Mouse (Mus musculus): ENCODE measurements around the gene Btbd19. TPM values are rescaled to one million over a fixed set of nuclear protein-coding genes. Genes with fewer than 3 reads are reported as not detected.

Gene Btbd19
- polyA plus RNA-seq, 1 experiment from 2014 or later, result 3.5 TPM

GRCm38 (mm10) chr4:117113237-117113636, 12.3 kb downstream of the Btbd19 start:
- H3K9ac ChIP-seq (ENCODE audit: low read depth, low read length), result no peak overlapping the region
- no peaks in the 10 kb centered on the region for H3K4me1 ChIP-seq (replicated peaks; ENCODE audit: control insufficient read depth, insufficient read depth, low read length)
- no peak overlapping the region for H3K27ac ChIP-seq (ENCODE audit: low read depth, low read length)
- H3K27me3 ChIP-seq (replicated peaks; ENCODE audit: control insufficient read depth, insufficient read depth, low read length), result no peaks in the 10 kb centered on the region
- ATAC-seq, result no peak
- H3K4me3 ChIP-seq (ENCODE audit: low read depth, low read length), result no peak overlapping the region
- peaks cover 8% of the 10 kb centered on the region; the same call in 1 of the 2 replicates for H3K36me3 ChIP-seq (ENCODE audit: control insufficient read depth, insufficient read depth)
- H3K4me2 ChIP-seq (replicated peaks; ENCODE audit: low read depth), result no peak overlapping the region
- peak; percentile 28; the same call in 1 of the 2 replicates for TF ChIP-seq CTCF (IDR thresholded peaks at IDR 0.05; ENCODE audit: low read depth)
- H3K9me3 ChIP-seq (ENCODE audit: control insufficient read depth), result no peaks in the 10 kb centered on the region
- WGBS, result 94% methylated on average over 1 of the region's 1 CpGs

- no peak overlapping the region for H3K9ac ChIP-seq (ENCODE audit: low read depth, low read length)
- H3K27me3 ChIP-seq (replicated peaks; ENCODE audit: control insufficient read depth, insufficient read depth, low read length), result no peaks in the 10 kb centered on the region
- TF ChIP-seq CTCF (IDR thresholded peaks at IDR 0.05; ENCODE audit: low read depth), result no peak
- no peaks in the 10 kb centered on the region for H3K9me3 ChIP-seq (ENCODE audit: control insufficient read depth)
- no peak overlapping the region for H3K4me2 ChIP-seq (replicated peaks; ENCODE audit: low read depth)
- peaks cover 8% of the 10 kb centered on the region; the same call in 1 of the 2 replicates for H3K36me3 ChIP-seq (ENCODE audit: control insufficient read depth, insufficient read depth)
- H3K27ac ChIP-seq (ENCODE audit: low read depth, low read length), result no peak overlapping the region
- no peaks in the 10 kb centered on the region for H3K4me1 ChIP-seq (replicated peaks; ENCODE audit: control insufficient read depth, insufficient read depth, low read length)
- ATAC-seq, result no peak
- no peak overlapping the region for H3K4me3 ChIP-seq (ENCODE audit: low read depth, low read length)
- WGBS, result 90% methylated on average over 10 of the region's 11 CpGs
Measured at GRCm38 (mm10) chr4:117110985-117111384, 14.5 kb downstream of the Btbd19 start.

DNA sequence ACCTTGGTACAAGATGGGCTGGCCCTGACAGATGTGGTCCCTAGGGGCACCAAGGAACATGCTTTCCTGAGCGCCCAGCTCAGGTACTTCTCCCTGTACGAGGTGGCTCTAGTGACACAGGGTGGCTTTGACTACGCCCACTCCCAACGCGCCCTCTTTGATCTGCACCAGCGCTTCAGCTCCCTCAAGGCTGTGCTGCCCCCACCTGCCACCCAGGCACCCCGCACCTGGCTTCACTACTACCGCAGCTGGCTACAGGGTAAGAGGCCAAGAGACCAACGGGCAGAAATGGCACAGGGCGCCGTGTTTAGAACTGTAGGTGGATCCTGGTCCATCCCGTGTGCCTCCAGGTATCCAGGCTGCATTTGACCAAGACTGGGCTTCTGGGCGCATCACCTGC, 15.3 kb downstream of the Btbd19 start:
- H3K36me3 ChIP-seq (ENCODE audit: control insufficient read depth, insufficient read depth), result peaks cover 8% of the 10 kb centered on the region; the same call in 1 of the 2 replicates
- H3K27me3 ChIP-seq (replicated peaks; ENCODE audit: control insufficient read depth, insufficient read depth, low read length), result no peaks in the 10 kb centered on the region
- H3K4me2 ChIP-seq (replicated peaks; ENCODE audit: low read depth), result no peak overlapping the region
- H3K27ac ChIP-seq (ENCODE audit: low read depth, low read length), result no peak overlapping the region
- no peaks in the 10 kb centered on the region for H3K9me3 ChIP-seq (ENCODE audit: control insufficient read depth)
- H3K9ac ChIP-seq (ENCODE audit: low read depth, low read length), result no peak overlapping the region
- H3K4me3 ChIP-seq (ENCODE audit: low read depth, low read length), result no peak overlapping the region
- no peak for ATAC-seq
- no peak for TF ChIP-seq CTCF (IDR thresholded peaks at IDR 0.05; ENCODE audit: low read depth)
- 88% methylated on average over 13 of the region's 13 CpGs for WGBS
- no peaks in the 10 kb centered on the region for H3K4me1 ChIP-seq (replicated peaks; ENCODE audit: control insufficient read depth, insufficient read depth, low read length)

GRCm38 (mm10) chr4:117109330-117109729, 16.2 kb downstream of the Btbd19 start:
- no peaks in the 10 kb centered on the region for H3K9me3 ChIP-seq (ENCODE audit: control insufficient read depth)
- no peaks in the 10 kb centered on the region for H3K4me1 ChIP-seq (replicated peaks; ENCODE audit: control insufficient read depth, insufficient read depth, low read length)
- no peak for TF ChIP-seq CTCF (IDR thresholded peaks at IDR 0.05; ENCODE audit: low read depth)
- no peak overlapping the region for H3K27ac ChIP-seq (ENCODE audit: low read depth, low read length)
- no peak overlapping the region for H3K9ac ChIP-seq (ENCODE audit: low read depth, low read length)
- no peak overlapping the region for H3K4me3 ChIP-seq (ENCODE audit: low read depth, low read length)
- no peak for ATAC-seq
- H3K27me3 ChIP-seq (replicated peaks; ENCODE audit: control insufficient read depth, insufficient read depth, low read length), result no peaks in the 10 kb centered on the region
- H3K4me2 ChIP-seq (replicated peaks; ENCODE audit: low read depth), result no peak overlapping the region
- 90% methylated on average over 25 of the region's 25 CpGs for WGBS
- peaks cover 8% of the 10 kb centered on the region; the same call in 1 of the 2 replicates for H3K36me3 ChIP-seq (ENCODE audit: control insufficient read depth, insufficient read depth)

DNA sequence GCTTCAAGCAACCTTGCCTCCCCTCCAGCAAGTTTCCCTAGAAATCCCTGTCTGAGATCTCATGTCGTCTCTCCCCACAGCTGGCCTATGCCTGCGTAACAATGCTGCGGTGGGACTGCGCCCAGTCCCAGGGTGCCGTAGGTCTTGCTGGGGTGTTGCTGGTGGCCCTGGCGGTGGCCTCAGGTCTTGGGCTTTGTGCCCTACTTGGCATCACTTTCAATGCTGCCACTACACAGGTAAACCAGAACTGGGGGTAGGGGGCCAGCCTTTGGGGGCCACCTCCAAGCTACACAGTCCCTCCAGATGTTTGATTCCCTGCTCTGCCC, 17.0 kb downstream of the Btbd19 start:
- Histone ChIP-seq H3K9me3 (ENCODE audit: control insufficient read depth) (no peaks in the 10 kb centered on the region), H3K36me3 (ENCODE audit: control insufficient read depth, insufficient read depth) (peaks cover 8% of the 10 kb centered on the region; the same call in 1 of the 2 replicates), H3K4me3 (ENCODE audit: low read depth, low read length) (no peak overlapping the region), H3K27me3 (replicated peaks; ENCODE audit: control insufficient read depth, insufficient read depth, low read length) (no peaks in the 10 kb centered on the region), H3K4me2 (replicated peaks; ENCODE audit: low read depth) (no peak overlapping the region), H3K9ac (ENCODE audit: low read depth, low read length) (no peak overlapping the region), H3K27ac (ENCODE audit: low read depth, low read length) (no peak overlapping the region), H3K4me1 (replicated peaks; ENCODE audit: control insufficient read depth, insufficient read depth, low read length) (no peaks in the 10 kb centered on the region)
- no peak for ATAC-seq
- TF ChIP-seq CTCF (IDR thresholded peaks at IDR 0.05; ENCODE audit: low read depth), result no peak
- 99% methylated on average over 6 of the region's 6 CpGs for WGBS

DNA sequence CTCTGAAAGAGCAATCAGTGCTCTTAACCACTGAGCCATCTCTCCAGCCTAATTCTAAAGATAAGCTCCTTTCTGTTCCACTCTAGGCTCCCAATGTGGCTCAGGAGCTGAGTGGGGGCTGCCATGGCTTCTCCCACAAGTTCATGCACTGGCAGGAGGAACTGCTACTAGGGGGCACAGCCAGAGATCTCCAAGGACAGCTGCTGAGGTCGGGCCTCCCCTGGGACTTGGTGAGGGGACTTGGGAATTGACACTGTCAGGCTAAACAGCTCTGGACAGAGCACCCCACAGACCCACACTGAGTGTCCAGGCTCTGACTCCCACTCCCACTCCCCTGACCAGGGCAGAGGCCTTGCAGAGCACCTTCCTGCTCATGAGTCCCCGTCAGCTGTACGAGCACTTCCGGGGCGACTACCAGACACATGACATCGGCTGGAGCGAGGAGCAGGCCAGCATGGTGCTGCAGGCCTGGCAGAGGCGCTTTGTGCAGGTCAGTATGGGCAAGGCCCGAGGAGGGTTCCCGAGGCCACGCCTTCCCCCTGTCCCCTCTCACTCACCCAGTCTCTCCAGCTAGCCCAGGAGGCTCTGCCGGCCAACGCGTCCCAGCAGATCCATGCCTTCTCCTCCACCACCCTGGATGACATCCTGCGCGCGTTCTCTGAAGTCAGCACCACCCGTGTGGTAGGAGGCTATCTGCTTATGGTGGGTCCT, 17.6 kb downstream of the Btbd19 start:
- Histone ChIP-seq H3K27me3 (replicated peaks; ENCODE audit: control insufficient read depth, insufficient read depth, low read length) (no peaks in the 10 kb centered on the region), H3K36me3 (ENCODE audit: control insufficient read depth, insufficient read depth) (peaks cover 8% of the 10 kb centered on the region; the same call in 1 of the 2 replicates), H3K27ac (ENCODE audit: low read depth, low read length) (no peak overlapping the region), H3K4me3 (ENCODE audit: low read depth, low read length) (no peak overlapping the region), H3K4me2 (replicated peaks; ENCODE audit: low read depth) (no peak overlapping the region), H3K4me1 (replicated peaks; ENCODE audit: control insufficient read depth, insufficient read depth, low read length) (no peaks in the 10 kb centered on the region), H3K9ac (ENCODE audit: low read depth, low read length) (no peak overlapping the region), H3K9me3 (ENCODE audit: control insufficient read depth) (no peaks in the 10 kb centered on the region)
- 91% methylated on average over 18 of the region's 18 CpGs for WGBS
- TF ChIP-seq CTCF (IDR thresholded peaks at IDR 0.05; ENCODE audit: low read depth), result no peak
- ATAC-seq, result no peak

Data from intestine, postnatal 0 days (tissue).